Mouse (Mus musculus): Measurements from ENCODE around the gene Gm21981. TPM values are rescaled to one million over a fixed set of nuclear protein-coding genes. Genes with fewer than 3 reads are reported as not detected.
"Not testable (repeated sequence)": the region's sequence is repeated elsewhere in the genome, so short reads cannot be mapped to it uniquely, and the experiment has no call there.

Gm21981 gene
- polyA plus RNA-seq, 1 experiment from 2014 or later: 0.13 TPM

DNA sequence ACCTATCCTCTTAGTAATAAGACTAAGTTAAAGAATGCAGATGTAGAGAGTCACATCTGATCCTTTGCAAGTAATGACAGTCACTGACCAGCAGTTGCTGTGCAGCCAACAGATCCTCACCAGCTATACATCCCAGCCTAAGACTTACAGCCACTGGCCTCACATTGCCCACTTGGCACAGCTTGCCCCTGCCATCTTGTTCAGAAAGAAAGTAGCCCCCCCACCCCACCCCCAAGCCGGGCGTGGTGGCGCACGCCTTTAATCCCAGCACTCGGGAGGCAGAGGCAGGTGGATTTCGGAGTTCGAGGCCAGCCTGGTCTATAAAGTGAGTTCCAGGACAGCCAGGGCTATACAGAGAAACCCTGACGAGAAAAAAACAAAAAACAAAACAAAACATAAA, 39.9 kb downstream of the Gm21981 start:
- not testable (repeated sequence) for H3K4me2 ChIP-seq; ATAC-seq (ENCODE audit: insufficient number of reproducible peaks, low FRiP score, low TSS enrichment, low read depth); H3K4me3 ChIP-seq; H3K27me3 ChIP-seq; H3K9me3 ChIP-seq; H3K27ac ChIP-seq; H3K36me3 ChIP-seq; H3K9ac ChIP-seq; H3K4me1 ChIP-seq
- 93% methylated on average over 8 of the region's 8 CpGs for WGBS

DNA sequence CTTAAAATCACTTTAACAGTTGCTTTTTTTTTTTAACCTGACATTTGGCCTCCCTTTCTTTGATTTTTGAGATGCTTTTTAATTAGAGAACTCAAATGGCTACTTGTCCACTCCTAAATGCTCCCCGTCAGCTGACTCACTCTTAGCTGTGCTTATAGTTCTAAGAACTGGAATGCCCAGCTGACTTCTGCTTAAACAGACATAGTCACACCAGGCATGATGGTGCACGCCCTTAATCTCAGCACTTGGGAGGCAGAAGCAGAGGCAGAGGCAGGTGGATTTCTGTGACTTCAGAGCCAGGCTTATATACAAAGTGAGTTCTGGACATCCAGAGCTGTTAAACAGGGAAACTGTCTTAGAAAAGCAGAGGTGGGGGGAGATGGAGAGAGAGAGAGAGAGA, 42.3 kb downstream of the Gm21981 start:
- no peaks in the 10 kb centered on the region for H3K4me1 ChIP-seq
- H3K9me3 ChIP-seq: no peaks in the 10 kb centered on the region
- 0 out of 2 replicates have a peak, but pooled peaks cover 4% of the 10 kb centered on the region for H3K36me3 ChIP-seq
- H3K4me2 ChIP-seq: no peak overlapping the region
- H3K4me3 ChIP-seq: no peak overlapping the region
- H3K27me3 ChIP-seq: no peaks in the 10 kb centered on the region
- H3K27ac ChIP-seq: no peak overlapping the region
- H3K9ac ChIP-seq: no peak overlapping the region
- ATAC-seq (ENCODE audit: insufficient number of reproducible peaks, low FRiP score, low TSS enrichment, low read depth): no peak
- 80% methylated on average over 2 of the region's 2 CpGs for WGBS

DNA sequence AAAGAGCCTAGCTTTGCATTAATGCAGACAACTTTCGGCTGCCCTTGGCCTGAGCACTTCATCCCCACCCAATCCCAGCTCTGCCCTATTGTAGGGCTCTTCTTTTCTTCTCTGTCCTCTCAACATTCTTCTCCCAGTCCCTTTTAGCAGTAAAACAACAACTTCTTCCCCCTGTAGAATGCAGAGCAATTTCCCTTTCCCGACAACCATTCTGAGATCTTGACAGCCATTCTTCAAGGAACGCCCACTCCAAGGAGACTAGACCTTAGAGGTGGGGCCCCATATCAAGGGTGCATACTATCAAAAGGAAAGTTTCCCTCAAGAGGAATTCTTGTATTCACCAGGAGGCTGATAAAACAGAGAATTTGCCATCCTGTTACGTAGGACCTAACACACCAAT, 45.3 kb downstream of the Gm21981 start:
- no peak for ATAC-seq (ENCODE audit: insufficient number of reproducible peaks, low FRiP score, low TSS enrichment, low read depth)
- H3K4me2 ChIP-seq: no peak overlapping the region
- 0 out of 2 replicates have a peak, but pooled peaks cover 4% of the 10 kb centered on the region for H3K36me3 ChIP-seq
- no peaks in the 10 kb centered on the region for H3K27me3 ChIP-seq
- H3K27ac ChIP-seq: no peak overlapping the region
- H3K9ac ChIP-seq: no peak overlapping the region
- 69% methylated on average over 4 of the region's 4 CpGs for WGBS
- H3K4me1 ChIP-seq: no peaks in the 10 kb centered on the region
- H3K9me3 ChIP-seq: no peaks in the 10 kb centered on the region
- no peak overlapping the region for H3K4me3 ChIP-seq

DNA sequence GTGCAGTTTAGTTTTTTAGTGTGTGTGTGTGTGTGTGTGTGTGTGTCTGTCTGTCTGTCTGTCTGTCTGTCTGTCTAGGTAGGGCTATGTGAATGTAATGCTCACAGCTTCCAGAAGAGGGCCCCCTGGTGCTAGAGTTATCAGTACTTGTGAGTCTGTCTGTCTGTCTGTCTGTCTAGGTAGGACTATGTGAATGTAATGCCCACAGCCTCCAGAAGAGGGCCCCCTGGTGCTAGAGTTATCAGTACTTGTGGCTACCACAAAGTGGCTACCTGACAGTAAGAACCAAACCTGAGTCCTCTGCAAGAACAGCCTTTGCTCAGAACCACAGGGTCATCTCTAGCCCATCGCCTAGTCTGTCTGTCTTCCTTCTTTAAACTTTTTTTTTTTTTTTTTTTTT, 47.6 kb downstream of the Gm21981 start:
- H3K9me3 ChIP-seq: no peaks in the 10 kb centered on the region
- no peak for ATAC-seq (ENCODE audit: insufficient number of reproducible peaks, low FRiP score, low TSS enrichment, low read depth)
- no peaks in the 10 kb centered on the region for H3K27me3 ChIP-seq
- H3K4me1 ChIP-seq: no peaks in the 10 kb centered on the region
- no peak overlapping the region for H3K9ac ChIP-seq
- H3K36me3 ChIP-seq: 0 out of 2 replicates have a peak, but pooled peaks cover 4% of the 10 kb centered on the region
- H3K4me3 ChIP-seq: no peak overlapping the region
- H3K27ac ChIP-seq: no peak overlapping the region
- WGBS: 93% methylated on average over 1 of the region's 1 CpGs
- H3K4me2 ChIP-seq: no peak overlapping the region

DNA sequence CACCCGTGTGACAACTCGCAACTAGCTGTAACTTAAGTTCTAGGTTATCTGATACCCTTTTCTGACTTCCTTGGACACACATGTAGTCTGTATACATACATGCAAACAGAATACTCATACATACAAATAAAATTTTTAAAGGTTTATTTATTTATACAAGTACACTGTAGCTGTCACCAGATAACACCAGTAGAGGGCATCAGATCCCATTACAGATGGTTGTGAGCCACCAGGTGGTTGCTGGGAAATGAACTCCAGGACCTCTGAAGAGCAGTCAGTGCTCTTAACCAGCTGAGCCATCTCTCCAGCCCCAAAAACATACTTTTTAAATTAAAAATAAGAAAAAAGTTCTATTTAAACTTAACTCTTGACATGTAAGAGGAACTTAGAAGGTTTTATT, 51.3 kb downstream of the Gm21981 start:
- Histone ChIP-seq H3K27me3 (no peaks in the 10 kb centered on the region), H3K9ac (no peak overlapping the region), H3K4me1 (no peaks in the 10 kb centered on the region), H3K36me3 (no peaks in the 10 kb centered on the region), H3K9me3 (no peaks in the 10 kb centered on the region), H3K4me2 (no peak overlapping the region), H3K4me3 (no peak overlapping the region), H3K27ac (no peak overlapping the region)
- 77% methylated on average over 2 of the region's 2 CpGs for WGBS
- ATAC-seq (ENCODE audit: insufficient number of reproducible peaks, low FRiP score, low TSS enrichment, low read depth): no peak

Other genes starting within 250 kb of the Gm21981 start
- gene Taf8, start 192.2 kb downstream of the Gm21981 start, polyA plus RNA-seq (2015; fragmentation: Nextera tagmentation; extraction: Ambion mirVana): 28.2 and 28.9 TPM in 2 replicates
- gene Ccnd3, start 189.4 kb downstream of the Gm21981 start, polyA plus RNA-seq (2015; fragmentation: Nextera tagmentation; extraction: Ambion mirVana): 499 and 569 TPM in 2 replicates
- 24.1 and 26.3 TPM in 2 replicates for gene Bysl, start 83.0 kb downstream of the Gm21981 start, polyA plus RNA-seq (2015; fragmentation: Nextera tagmentation; extraction: Ambion mirVana)
- gene Med20, start 82.9 kb downstream of the Gm21981 start, polyA plus RNA-seq (2015; fragmentation: Nextera tagmentation; extraction: Ambion mirVana): 48.9 and 53.2 TPM in 2 replicates
- 0.99 and 2.4 TPM in 2 replicates for gene Gm20517, start 82.9 kb downstream of the Gm21981 start, polyA plus RNA-seq (2015; fragmentation: Nextera tagmentation; extraction: Ambion mirVana)
- 3.0 and 4.0 TPM in 2 replicates for gene Usp49, start 63.8 kb downstream of the Gm21981 start, polyA plus RNA-seq (2015; fragmentation: Nextera tagmentation; extraction: Ambion mirVana)
- gene Tomm6, start 6.1 kb downstream of the Gm21981 start, polyA plus RNA-seq (2015; fragmentation: Nextera tagmentation; extraction: Ambion mirVana): 386 and 389 TPM in 2 replicates
- gene Frs3, start 5.4 kb downstream of the Gm21981 start, polyA plus RNA-seq (2015; fragmentation: Nextera tagmentation; extraction: Ambion mirVana): 4.1 and 4.4 TPM in 2 replicates
- 0.27 TPM in 1 of 2 replicates, not detected in the other for gene Prickle4, start 281 bp upstream of the Gm21981 start, polyA plus RNA-seq (2015; fragmentation: Nextera tagmentation; extraction: Ambion mirVana)
- gene Pgc, start 32.4 kb upstream of the Gm21981 start, polyA plus RNA-seq (2015; fragmentation: Nextera tagmentation; extraction: Ambion mirVana): 0.10 and 0.16 TPM in 2 replicates
- 13.0 and 14.1 TPM in 2 replicates for gene Tfeb, start 42.6 kb upstream of the Gm21981 start, polyA plus RNA-seq (2015; fragmentation: Nextera tagmentation; extraction: Ambion mirVana)
- 17.5 and 18.2 TPM in 2 replicates for gene Mdfi, start 140.2 kb upstream of the Gm21981 start, polyA plus RNA-seq (2015; fragmentation: Nextera tagmentation; extraction: Ambion mirVana)
- 18.2 and 22.4 TPM in 2 replicates for gene Foxp4, start 230.2 kb upstream of the Gm21981 start, polyA plus RNA-seq (2015; fragmentation: Nextera tagmentation; extraction: Ambion mirVana)